Mouse (Mus musculus): ENCODE measurements around the gene Junb. TPM values are rescaled to one million over a fixed set of nuclear protein-coding genes. Genes with fewer than 3 reads are reported as not detected.

Junb gene
- polyA plus RNA-seq, 1 experiment from 2014 or later: 21.9 TPM

- WGBS (ENCODE audit: insufficient replicate concordance): 96% methylated on average over 3 of the region's 3 CpGs
- Histone ChIP-seq H3K4me3 (ENCODE audit: low read depth, low read length) (no peak overlapping the region), H3K9me3 (ENCODE audit: low read length) (no peaks in the 10 kb centered on the region), H3K27ac (ENCODE audit: low read depth) (no peak overlapping the region), H3K4me1 (ENCODE audit: insufficient read depth) (peaks cover 28% of the 10 kb centered on the region), H3K4me2 (ENCODE audit: low read depth, low read length) (peak overlapping the region; percentile 91; the same call in 1 of the 2 replicates), H3K9ac (replicated peaks) (no peak overlapping the region), H3K36me3 (replicated peaks; ENCODE audit: insufficient read depth, low read length) (peaks cover 23% of the 10 kb centered on the region), H3K27me3 (ENCODE audit: insufficient read depth, low read length) (no peaks in the 10 kb centered on the region)
- ATAC-seq (no peak), DNase-seq (no peak)
- no peak for TF ChIP-seq CTCF (IDR thresholded peaks at IDR 0.05; ENCODE audit: low read depth)
- TF ChIP-seq EP300 (IDR thresholded peaks at IDR 0.05; ENCODE audit: low read depth): no peak
Measured at GRCm38 (mm10) chr8:85023846-85024245, 45.3 kb upstream of the Junb start.

- ATAC-seq: no peak
- Histone ChIP-seq H3K4me1 (ENCODE audit: insufficient read depth) (peaks cover 18% of the 10 kb centered on the region), H3K36me3 (replicated peaks; ENCODE audit: insufficient read depth, low read length) (peaks cover 33% of the 10 kb centered on the region), H3K27me3 (ENCODE audit: insufficient read depth, low read length) (no peaks in the 10 kb centered on the region), H3K9me3 (ENCODE audit: low read length) (no peaks in the 10 kb centered on the region), H3K4me3 (ENCODE audit: low read depth, low read length) (no peak overlapping the region), H3K9ac (replicated peaks) (no peak overlapping the region), H3K4me2 (ENCODE audit: low read depth, low read length) (no peak overlapping the region), H3K27ac (ENCODE audit: low read depth) (no peak overlapping the region)
- DNase-seq: no peak
- WGBS (ENCODE audit: insufficient replicate concordance): 87% methylated on average over 3 of the region's 3 CpGs
- no peak for TF ChIP-seq EP300 (IDR thresholded peaks at IDR 0.05; ENCODE audit: low read depth)
- 0 out of 2 replicates have a peak, but pooled peaks have one; percentile 15 for TF ChIP-seq CTCF (IDR thresholded peaks at IDR 0.05; ENCODE audit: low read depth)
Measured at GRCm38 (mm10) chr8:85021514-85022055, 43.1 kb upstream of the Junb start.

- no peak overlapping the region for H3K4me2 ChIP-seq (ENCODE audit: low read depth, low read length)
Measured at GRCm38 (mm10) chr8:85017209-85017608, 38.7 kb upstream of the Junb start.

GRCm38 (mm10) chr8:85016724-85017123 lies 38.2 kb upstream of the Junb start:
- Histone ChIP-seq H3K9ac (replicated peaks) (no peak overlapping the region), H3K4me1 (ENCODE audit: insufficient read depth) (peaks cover 4% of the 10 kb centered on the region; the same call in 1 of the 2 replicates), H3K9me3 (ENCODE audit: low read length) (no peaks in the 10 kb centered on the region), H3K36me3 (replicated peaks; ENCODE audit: insufficient read depth, low read length) (peaks cover 21% of the 10 kb centered on the region; the same call in 1 of the 2 replicates), H3K27ac (ENCODE audit: low read depth) (no peak overlapping the region), H3K4me3 (ENCODE audit: low read depth, low read length) (no peak overlapping the region), H3K4me2 (ENCODE audit: low read depth, low read length) (no peak overlapping the region), H3K27me3 (ENCODE audit: insufficient read depth, low read length) (peaks cover 22% of the 10 kb centered on the region)
- ATAC-seq (no peak), DNase-seq (no peak)
- 70% methylated on average over 10 of the region's 10 CpGs for WGBS (ENCODE audit: insufficient replicate concordance)
- TF ChIP-seq EP300 (IDR thresholded peaks at IDR 0.05; ENCODE audit: low read depth): no peak
- TF ChIP-seq CTCF (IDR thresholded peaks at IDR 0.05; ENCODE audit: low read depth): no peak

More at GRCm38 (mm10) chr8:85017209-85017608, 38.7 kb upstream of the Junb start:
- no peaks in the 10 kb centered on the region for H3K9me3 ChIP-seq (ENCODE audit: low read length)
- H3K36me3 ChIP-seq (replicated peaks; ENCODE audit: insufficient read depth, low read length): peaks cover 24% of the 10 kb centered on the region; the same call in 1 of the 2 replicates
- TF ChIP-seq EP300 (IDR thresholded peaks at IDR 0.05; ENCODE audit: low read depth): no peak
- no peak overlapping the region for H3K9ac ChIP-seq (replicated peaks)
- no peak overlapping the region for H3K27ac ChIP-seq (ENCODE audit: low read depth)
- peaks cover 19% of the 10 kb centered on the region for H3K27me3 ChIP-seq (ENCODE audit: insufficient read depth, low read length)
- no peak overlapping the region for H3K4me3 ChIP-seq (ENCODE audit: low read depth, low read length)
- 69% methylated on average over 5 of the region's 5 CpGs for WGBS (ENCODE audit: insufficient replicate concordance)
- H3K4me1 ChIP-seq (ENCODE audit: insufficient read depth): peaks cover 4% of the 10 kb centered on the region; the same call in 1 of the 2 replicates
- ATAC-seq: no peak
- no peak for DNase-seq

GRCm38 (mm10) chr8:85014431-85014830 lies 35.9 kb upstream of the Junb start, which contains the start of gene Best2:
Gene Best2, minus strand, starts transcription at chr8:85014531.
- Histone ChIP-seq H3K4me2 (ENCODE audit: low read depth, low read length) (peak within 1 kb of the TSS; percentile 66), H3K27ac (ENCODE audit: low read depth) (no peak within 1 kb of the TSS), H3K9me3 (ENCODE audit: low read length) (no peaks in the 10 kb centered on the region), H3K4me3 (ENCODE audit: low read depth, low read length) (peak within 1 kb of the TSS; percentile 21; the same call in 1 of the 2 replicates), H3K4me1 (ENCODE audit: insufficient read depth) (peaks cover 4% of the 10 kb centered on the region; the same call in 1 of the 2 replicates), H3K27me3 (ENCODE audit: insufficient read depth, low read length) (peaks cover 37% of the 10 kb centered on the region), H3K36me3 (replicated peaks; ENCODE audit: insufficient read depth, low read length) (peaks cover 13% of the 10 kb centered on the region; the same call in 1 of the 2 replicates), H3K9ac (replicated peaks) (no peak within 1 kb of the TSS; the same call in 1 of the 2 replicates)
- no peak for DNase-seq
- TF ChIP-seq CTCF (IDR thresholded peaks at IDR 0.05; ENCODE audit: low read depth): no peak
- no peak for TF ChIP-seq EP300 (IDR thresholded peaks at IDR 0.05; ENCODE audit: low read depth)
- 50% methylated on average over 2 of the region's 2 CpGs for WGBS (ENCODE audit: insufficient replicate concordance)
- no peak for ATAC-seq

GRCm38 (mm10) chr8:85013230-85013840 lies 34.8 kb upstream of the Junb start:
- no peak overlapping the region; the same call in 1 of the 2 replicates for H3K9ac ChIP-seq (replicated peaks)
- peaks cover 4% of the 10 kb centered on the region; the same call in 1 of the 2 replicates for H3K4me1 ChIP-seq (ENCODE audit: insufficient read depth)
- H3K27ac ChIP-seq (ENCODE audit: low read depth): no peak overlapping the region
- ATAC-seq: peak; percentile 70
- peaks cover 6% of the 10 kb centered on the region; the same call in 1 of the 2 replicates for H3K36me3 ChIP-seq (replicated peaks; ENCODE audit: insufficient read depth, low read length)
- DNase-seq: peak; percentile 81
- H3K4me2 ChIP-seq (ENCODE audit: low read depth, low read length): peak overlapping the region; percentile 66
- H3K27me3 ChIP-seq (ENCODE audit: insufficient read depth, low read length): peaks cover 41% of the 10 kb centered on the region
- peak overlapping the region; percentile 21; the same call in 1 of the 2 replicates for H3K4me3 ChIP-seq (ENCODE audit: low read depth, low read length)
- TF ChIP-seq CTCF (IDR thresholded peaks at IDR 0.05; ENCODE audit: low read depth) (peak; percentile 80), EP300 (IDR thresholded peaks at IDR 0.05; ENCODE audit: low read depth) (no peak)
- WGBS (ENCODE audit: insufficient replicate concordance): 4% methylated on average over 25 of the region's 26 CpGs
- no peaks in the 10 kb centered on the region for H3K9me3 ChIP-seq (ENCODE audit: low read length)

All from liver, postnatal 0 days (tissue).